Mouse (Mus musculus) midbrain, embryonic 10.5 days (tissue): ENCODE results near the gene Ppp1r26. TPM values are rescaled to one million over a fixed set of nuclear protein-coding genes. Genes with fewer than 3 reads are reported as not detected.

ENCODE experiments used
- DNase-seq: peaks from one replicate; pipeline ENCODE4 v3.0.0-alpha.2; 2017; ENCODE audit warnings: low spot score
- H3K27ac ChIP-seq: fragments of 300-500 bp; sonication (generic); replicated peaks from 2 replicates; pipeline ENCODE4 v1.5.1; 2016; ENCODE audit warnings: mild to moderate bottlenecking
- H3K27me3 ChIP-seq: fragments of 300-500 bp; sonication (generic); 2 replicates; pipeline ENCODE4 v1.6.1; 2016; ENCODE audit warnings: low read depth, mild to moderate bottlenecking; ENCODE audit not compliant: poor library complexity, severe bottlenecking
- H3K36me3 ChIP-seq: fragments of 300-500 bp; sonication (generic); 2 replicates; pipeline ENCODE4 v1.6.1; 2016; ENCODE audit warnings: mild to moderate bottlenecking, moderate library complexity
- H3K4me1 ChIP-seq: fragments of 300-500 bp; sonication (generic); 2 replicates; pipeline ENCODE4 v1.6.1; 2016
- H3K4me3 ChIP-seq: fragments of 300-500 bp; sonication (generic); 2 replicates; pipeline ENCODE4 v1.5.1; 2016; ENCODE audit warnings: mild to moderate bottlenecking, moderate library complexity
- H3K9me3 ChIP-seq: fragments of 300-500 bp; sonication (generic); replicated peaks from 2 replicates; pipeline ENCODE4 v1.6.1; 2016; ENCODE audit warnings: mild to moderate bottlenecking
- WGBS: fragments of 180-500 bp; shearing (Covaris S2); methylation state at CpG from one replicate; pipeline ENCODE4 v1.1.7; 2016; 5-methylcytosine and 5-hydroxymethylcytosine counted together
- polyA plus RNA-seq: library from polyadenylated mRNA; unstranded; fragments of >200 nt; fragmentation: Nextera tagmentation; extraction: Ambion mirVana; gene quantifications from 2 replicates; pipeline ENCODE4 v1.2.1, GENCODE M21; 2016

Ppp1r26 gene
- polyA plus RNA-seq, 1 experiment from 2014 or later, result 4.9 TPM

- H3K27me3 ChIP-seq, result no peaks in the 10 kb centered on the region
- H3K9me3 ChIP-seq, result no peaks in the 10 kb centered on the region
- peaks cover 13% of the 10 kb centered on the region for H3K4me1 ChIP-seq
- no peak overlapping the region for H3K4me3 ChIP-seq
- H3K36me3 ChIP-seq, result no peaks in the 10 kb centered on the region
- no peak for DNase-seq
- WGBS, result 82% methylated on average over 1 of the region's 1 CpGs
- no peak overlapping the region; the same call in 1 of the 2 replicates for H3K27ac ChIP-seq
These were observed 30.1 kb upstream of the Ppp1r26 start for GRCm38 (mm10) chr2:28416511-28416910.

DNA sequence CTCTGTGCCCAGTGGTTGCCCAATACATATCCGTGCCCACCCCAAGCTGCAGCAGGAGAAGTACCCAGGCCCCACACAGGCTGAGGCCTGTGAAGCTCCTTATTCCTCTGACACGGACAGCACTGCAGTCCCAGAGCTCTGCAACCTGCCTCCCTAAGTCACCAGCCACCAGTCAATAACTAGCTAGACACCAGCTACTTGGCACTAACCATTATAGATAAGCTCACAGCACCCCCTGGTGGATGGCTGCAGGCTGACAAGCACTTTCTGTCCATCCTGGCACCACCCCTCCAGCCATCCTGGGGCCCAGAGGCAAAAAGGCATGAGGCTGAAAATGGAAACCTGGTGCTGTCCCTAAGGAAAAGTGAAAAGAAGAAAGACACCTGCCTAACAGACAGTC is 28.6 kb upstream of the Ppp1r26 start:
- Histone ChIP-seq H3K27me3 (no peaks in the 10 kb centered on the region), H3K27ac (no peak overlapping the region), H3K4me1 (peaks cover 13% of the 10 kb centered on the region), H3K4me3 (no peak overlapping the region), H3K36me3 (no peaks in the 10 kb centered on the region), H3K9me3 (no peaks in the 10 kb centered on the region)
- DNase-seq, result peak; percentile 86
- WGBS, result 46% methylated on average over 2 of the region's 2 CpGs

GRCm38 (mm10) chr2:28419898-28420297 is 26.7 kb upstream of the Ppp1r26 start:
- 23% methylated on average over 4 of the region's 4 CpGs for WGBS
- H3K4me3 ChIP-seq, result no peak overlapping the region
- no peaks in the 10 kb centered on the region for H3K36me3 ChIP-seq
- no peaks in the 10 kb centered on the region for H3K9me3 ChIP-seq
- H3K27me3 ChIP-seq, result no peaks in the 10 kb centered on the region
- peaks cover 12% of the 10 kb centered on the region for H3K4me1 ChIP-seq
- DNase-seq, result peak; percentile 86
- no peak overlapping the region for H3K27ac ChIP-seq

DNA sequence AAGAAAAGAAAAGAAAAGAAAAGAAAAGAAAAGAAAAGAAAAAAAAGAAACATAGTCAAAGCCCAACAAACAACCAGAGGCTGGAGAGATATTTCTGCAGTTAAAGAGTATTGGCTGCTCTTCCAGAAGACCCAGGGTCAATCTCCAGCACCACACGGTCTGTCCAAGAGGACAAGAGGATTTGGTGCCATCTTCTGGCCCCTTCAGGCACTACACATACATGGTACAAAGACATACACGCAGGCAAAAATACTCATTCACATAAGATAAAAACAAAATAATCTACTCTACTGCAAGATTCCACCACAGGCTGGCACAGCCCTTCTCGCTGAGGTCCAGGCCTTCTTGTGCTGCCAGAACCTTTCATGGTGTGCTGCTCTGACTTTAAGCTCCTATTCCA is 23.4 kb upstream of the Ppp1r26 start:
- Histone ChIP-seq H3K27ac (no peak overlapping the region), H3K36me3 (no peaks in the 10 kb centered on the region), H3K27me3 (no peaks in the 10 kb centered on the region), H3K4me1 (no peaks in the 10 kb centered on the region), H3K9me3 (no peaks in the 10 kb centered on the region), H3K4me3 (no peak overlapping the region)
- 40% methylated on average over 3 of the region's 3 CpGs for WGBS
- peak; percentile 51 for DNase-seq

DNA sequence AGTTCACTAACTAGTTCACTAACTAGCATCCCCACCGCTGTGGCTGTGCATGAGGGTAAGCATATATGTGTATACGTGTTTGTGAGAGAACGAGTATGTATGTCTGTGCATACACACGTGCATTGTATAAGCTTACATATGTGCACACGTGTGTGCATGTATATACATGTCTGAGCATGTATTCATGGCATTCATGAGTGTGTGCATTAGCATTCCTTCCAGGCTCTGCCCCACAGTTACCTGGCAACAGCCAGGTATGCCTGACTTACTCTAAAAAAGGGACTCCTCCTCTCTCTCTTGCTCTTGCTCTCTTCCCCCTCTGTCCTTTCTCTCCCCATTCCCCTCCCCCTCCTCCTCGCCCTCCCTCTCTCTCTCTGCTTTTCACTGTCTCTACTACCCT is 19.4 kb upstream of the Ppp1r26 start:
- 83% methylated on average over 6 of the region's 6 CpGs for WGBS
- H3K4me3 ChIP-seq, result no peak overlapping the region
- no peaks in the 10 kb centered on the region for H3K27me3 ChIP-seq
- no peaks in the 10 kb centered on the region for H3K36me3 ChIP-seq
- no peak for DNase-seq
- H3K4me1 ChIP-seq, result no peaks in the 10 kb centered on the region
- peaks cover 7% of the 10 kb centered on the region for H3K9me3 ChIP-seq
- no peak overlapping the region for H3K27ac ChIP-seq

DNA sequence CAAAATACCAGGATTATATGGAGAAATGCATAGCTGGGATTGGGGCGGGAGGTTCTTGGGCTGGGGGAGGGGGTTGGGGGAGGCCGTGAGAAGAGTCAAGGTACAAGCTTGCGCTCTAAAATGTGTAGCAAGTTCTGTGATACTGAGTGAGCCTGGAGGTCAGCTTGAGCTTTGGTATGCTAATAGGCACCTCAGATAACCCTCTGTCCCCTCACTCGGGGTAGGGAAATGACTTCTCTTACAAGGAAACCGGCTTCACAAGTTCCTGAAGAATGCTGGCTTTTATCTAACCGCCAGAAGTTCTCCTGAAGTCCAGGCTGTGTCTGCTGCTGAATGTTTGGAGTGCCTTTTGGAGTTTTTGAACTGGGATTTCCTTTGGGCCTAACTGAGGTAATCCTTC is 15.8 kb upstream of the Ppp1r26 start:
- no peaks in the 10 kb centered on the region for H3K36me3 ChIP-seq
- H3K4me1 ChIP-seq, result no peaks in the 10 kb centered on the region
- H3K4me3 ChIP-seq, result no peak overlapping the region
- H3K9me3 ChIP-seq, result peaks cover 7% of the 10 kb centered on the region
- H3K27me3 ChIP-seq, result no peaks in the 10 kb centered on the region
- H3K27ac ChIP-seq, result no peak overlapping the region
- DNase-seq, result no peak
- 68% methylated on average over 6 of the region's 6 CpGs for WGBS

GRCm38 (mm10) chr2:28432811-28433210 is 13.8 kb upstream of the Ppp1r26 start:
- Histone ChIP-seq H3K4me1 (no peaks in the 10 kb centered on the region), H3K4me3 (no peak overlapping the region), H3K36me3 (no peaks in the 10 kb centered on the region), H3K27ac (no peak overlapping the region), H3K27me3 (no peaks in the 10 kb centered on the region), H3K9me3 (peaks cover 7% of the 10 kb centered on the region)
- DNase-seq, result no peak
- 81% methylated on average over 1 of the region's 1 CpGs for WGBS

GRCm38 (mm10) chr2:28433512-28433911 is 13.1 kb upstream of the Ppp1r26 start:
- Histone ChIP-seq H3K27me3 (no peaks in the 10 kb centered on the region), H3K4me1 (no peaks in the 10 kb centered on the region), H3K9me3 (peaks cover 7% of the 10 kb centered on the region), H3K4me3 (no peak overlapping the region), H3K36me3 (no peaks in the 10 kb centered on the region), H3K27ac (no peak overlapping the region)
- no peak for DNase-seq
- 33% methylated on average over 1 of the region's 2 CpGs for WGBS

- Histone ChIP-seq H3K27ac (no peak overlapping the region), H3K4me1 (no peaks in the 10 kb centered on the region), H3K9me3 (no peaks in the 10 kb centered on the region), H3K36me3 (no peaks in the 10 kb centered on the region), H3K27me3 (no peaks in the 10 kb centered on the region), H3K4me3 (no peak overlapping the region)
- DNase-seq, result no peak
- WGBS, result 90% methylated on average over 11 of the region's 11 CpGs
These were observed 11.2 kb upstream of the Ppp1r26 start for GRCm38 (mm10) chr2:28435401-28435800.

DNA sequence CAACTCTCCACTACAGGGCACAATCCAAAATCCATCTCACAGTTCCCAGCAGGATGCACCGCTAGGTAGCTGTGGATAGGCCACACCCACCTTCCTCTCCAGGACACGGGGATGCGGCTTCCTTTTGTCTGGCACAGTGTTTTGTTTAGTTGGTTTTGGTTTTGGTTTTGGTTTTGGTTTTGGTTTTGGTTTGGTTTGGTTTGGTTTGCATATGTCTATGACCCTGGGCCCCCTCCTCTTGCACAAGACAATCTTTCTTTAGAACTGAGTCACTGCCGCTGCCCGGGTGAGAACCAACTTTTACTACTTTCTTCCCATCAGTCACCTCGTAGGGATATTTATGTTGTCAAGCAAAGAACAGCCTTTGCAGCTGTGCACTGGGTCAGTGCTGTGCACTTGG is 5.8 kb upstream of the Ppp1r26 start:
- H3K27ac ChIP-seq, result no peak overlapping the region
- H3K9me3 ChIP-seq, result no peaks in the 10 kb centered on the region
- peaks cover 11% of the 10 kb centered on the region for H3K27me3 ChIP-seq
- no peak for DNase-seq
- no peaks in the 10 kb centered on the region for H3K36me3 ChIP-seq
- peaks cover 2% of the 10 kb centered on the region for H3K4me1 ChIP-seq
- 77% methylated on average over 6 of the region's 6 CpGs for WGBS
- H3K4me3 ChIP-seq, result no peak overlapping the region

DNA sequence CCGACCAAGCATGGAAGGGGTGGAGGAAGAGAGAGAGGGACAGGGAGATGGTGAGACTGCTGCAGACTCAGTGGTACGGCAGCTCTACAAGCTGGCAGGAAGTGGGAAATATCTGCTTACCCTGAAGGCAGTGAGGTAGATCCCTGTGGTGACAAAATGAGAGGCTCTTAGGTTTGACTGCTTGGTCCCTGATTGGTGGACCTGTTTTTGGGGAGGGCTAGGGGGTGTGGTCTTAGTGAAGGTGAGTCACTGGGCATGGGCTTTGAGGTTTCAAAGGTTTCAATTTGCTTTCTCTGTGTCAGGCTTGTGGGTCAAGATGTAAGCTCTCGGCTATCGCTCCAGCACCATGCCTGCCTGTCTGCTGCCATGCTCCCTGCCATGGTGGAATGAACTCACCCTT is 1.5 kb upstream of the Ppp1r26 start:
- 84% methylated on average over 4 of the region's 4 CpGs for WGBS
- H3K27me3 ChIP-seq, result peaks cover 32% of the 10 kb centered on the region

DNA sequence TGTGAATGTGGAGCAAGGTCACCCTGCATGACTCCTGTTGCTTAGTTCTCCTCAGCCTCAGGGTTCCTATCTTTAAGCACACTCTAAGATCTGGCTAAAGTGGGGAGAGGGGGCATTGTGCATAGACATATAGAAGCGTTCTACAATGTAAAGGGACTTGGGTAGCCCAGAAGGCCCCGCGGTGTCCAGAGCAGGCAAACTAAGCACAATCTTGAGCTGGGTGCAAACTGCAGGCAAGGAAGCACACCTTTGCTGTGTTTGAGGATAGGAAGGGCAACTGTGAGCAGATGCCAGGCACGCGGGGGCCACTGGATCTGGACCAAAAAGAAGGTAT is 452 bp upstream of the Ppp1r26 start:
- Histone ChIP-seq H3K36me3 (peaks cover 17% of the 10 kb centered on the region), H3K27me3 (peaks cover 32% of the 10 kb centered on the region), H3K9me3 (no peaks in the 10 kb centered on the region), H3K27ac (peak overlapping the region; percentile 89), H3K4me3 (peak overlapping the region; percentile 82), H3K4me1 (peaks cover 24% of the 10 kb centered on the region)
- DNase-seq, result no peak
- 5% methylated on average over 5 of the region's 5 CpGs for WGBS

More for the DNA sequence above, 1.5 kb upstream of the Ppp1r26 start:
- DNase-seq, result no peak
- H3K36me3 ChIP-seq, result peaks cover 7% of the 10 kb centered on the region; the same call in 1 of the 2 replicates
- no peak overlapping the region for H3K4me3 ChIP-seq
- no peak overlapping the region for H3K27ac ChIP-seq
- peaks cover 24% of the 10 kb centered on the region for H3K4me1 ChIP-seq
- no peaks in the 10 kb centered on the region for H3K9me3 ChIP-seq

DNA sequence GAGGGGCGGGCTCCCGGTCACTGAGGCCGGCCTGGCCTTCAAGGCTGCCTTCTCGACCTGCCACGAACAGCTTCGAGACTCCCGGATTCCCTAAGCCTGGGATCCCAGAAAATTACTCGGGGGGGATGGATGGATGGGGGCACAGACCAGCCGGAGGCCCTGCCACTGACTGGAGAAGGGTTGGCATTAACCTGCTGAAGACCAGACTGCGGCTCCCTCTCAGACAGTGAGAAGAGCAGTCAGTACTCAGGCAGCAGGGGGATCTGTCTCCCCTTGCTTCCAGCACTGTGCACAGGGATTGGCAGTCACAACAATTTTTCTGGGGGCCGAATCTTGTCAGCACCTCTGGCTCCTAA is 693 bp downstream of the Ppp1r26 start:
- peaks cover 24% of the 10 kb centered on the region for H3K4me1 ChIP-seq
- H3K36me3 ChIP-seq, result peaks cover 29% of the 10 kb centered on the region
- H3K9me3 ChIP-seq, result no peaks in the 10 kb centered on the region
- H3K4me3 ChIP-seq, result peak overlapping the region; percentile 82
- peaks cover 32% of the 10 kb centered on the region for H3K27me3 ChIP-seq
- H3K27ac ChIP-seq, result peak overlapping the region; percentile 89
- 10% methylated on average over 11 of the region's 11 CpGs for WGBS
- no peak for DNase-seq

DNA sequence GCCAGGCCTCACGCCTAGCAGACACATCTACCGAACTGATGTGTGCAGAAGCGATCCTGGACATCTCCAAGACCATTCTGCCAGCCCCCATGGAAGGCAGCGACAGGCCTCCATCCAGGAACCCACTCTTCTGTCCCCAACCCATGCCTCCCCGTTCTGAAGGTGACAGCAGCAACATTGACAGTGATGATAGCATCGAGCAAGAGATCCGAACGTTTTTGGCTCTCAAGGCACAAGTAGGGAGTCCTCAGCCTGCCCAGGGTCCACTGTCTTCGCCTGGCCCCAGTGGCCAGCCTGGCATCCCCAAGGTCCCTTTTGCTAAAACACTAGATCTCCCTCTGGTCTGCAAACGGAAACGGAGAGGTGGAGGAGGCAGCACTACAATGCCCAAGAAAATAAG is 5.1 kb downstream of the Ppp1r26 start:
- peaks cover 13% of the 10 kb centered on the region for H3K27me3 ChIP-seq
- WGBS, result 92% methylated on average over 11 of the region's 11 CpGs

More for the DNA sequence above, 5.1 kb downstream of the Ppp1r26 start:
- Histone ChIP-seq H3K4me3 (no peak overlapping the region), H3K36me3 (peaks cover 43% of the 10 kb centered on the region), H3K9me3 (no peaks in the 10 kb centered on the region), H3K27ac (no peak overlapping the region), H3K4me1 (peaks cover 14% of the 10 kb centered on the region)
- DNase-seq, result no peak
